Mouse (Mus musculus) spleen, postnatal 14 days (tissue): Measurements from ENCODE around the gene Mpp2.

Experiments
- DNase-seq, 2 experiments: peaks; one replicate each; pipeline ENCODE4 v3.0.0; 2021 to 2022; ENCODE audit warnings: low spot score in 2 of 2

Gene Mpp2

GRCm38 (mm10) chr11:102072729-102073128 lies 15.6 kb downstream of the Mpp2 start:
- no peak for DNase-seq

DNA sequence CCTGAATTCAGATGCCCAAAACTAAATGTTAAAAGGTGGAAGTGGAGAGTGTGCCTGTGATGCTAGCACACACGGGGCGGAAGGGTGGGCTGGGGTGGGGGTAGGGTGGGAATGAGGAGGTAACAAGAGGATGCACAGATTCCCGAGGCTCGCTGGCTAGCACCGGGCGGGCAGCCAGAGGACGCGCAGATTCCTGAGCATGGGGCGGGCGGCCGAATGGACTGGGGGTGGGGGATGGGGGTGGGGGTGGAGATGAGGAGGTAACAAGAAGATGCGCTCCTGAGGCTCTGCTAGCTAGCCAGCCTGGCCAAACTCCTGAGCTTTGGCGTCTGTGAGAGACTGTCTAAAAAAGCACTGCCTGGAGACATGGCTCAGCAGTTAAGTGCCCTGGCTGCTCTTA lies 17.9 kb downstream of the Mpp2 start:
- no peak for DNase-seq

DNA sequence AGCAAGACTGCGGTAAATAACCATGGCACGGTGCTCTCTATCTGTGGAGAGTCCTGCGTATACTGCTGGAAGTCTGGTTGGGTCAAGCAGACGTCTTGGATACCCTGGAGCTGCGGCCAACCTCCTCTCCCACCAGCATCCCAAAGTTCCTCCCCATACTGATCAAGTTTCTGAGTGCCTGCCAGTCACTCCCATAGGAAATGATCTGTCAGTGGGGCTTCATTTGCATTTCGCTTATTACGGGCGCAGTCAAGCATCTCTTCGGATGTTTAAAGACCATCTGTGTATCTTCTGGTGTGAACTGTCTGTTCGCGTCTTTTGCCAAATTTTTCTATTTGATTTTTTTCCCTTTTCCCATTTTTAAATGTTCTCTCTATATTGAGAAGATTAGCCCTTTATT lies 18.7 kb downstream of the Mpp2 start:
- no peak for DNase-seq

DNA sequence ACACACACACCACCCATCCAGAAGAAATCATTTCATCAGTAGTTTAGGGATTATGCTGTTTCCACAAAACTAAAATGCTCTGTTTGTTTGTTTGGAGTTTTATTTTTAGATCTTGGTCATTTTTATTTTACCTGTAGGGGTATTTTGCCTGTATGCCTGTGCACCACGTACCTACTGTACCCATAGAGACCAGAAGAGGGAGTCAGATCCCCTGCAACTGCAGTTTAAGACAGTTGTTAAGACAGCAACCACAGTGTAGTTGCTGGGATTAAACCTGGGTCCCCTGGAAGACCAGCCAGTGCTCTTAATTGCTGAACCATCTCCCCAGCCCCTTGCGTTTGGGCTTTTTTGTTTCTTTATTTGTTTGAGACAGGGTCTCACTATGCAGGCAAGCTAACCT lies 19.3 kb downstream of the Mpp2 start:
- no peak for DNase-seq

DNA sequence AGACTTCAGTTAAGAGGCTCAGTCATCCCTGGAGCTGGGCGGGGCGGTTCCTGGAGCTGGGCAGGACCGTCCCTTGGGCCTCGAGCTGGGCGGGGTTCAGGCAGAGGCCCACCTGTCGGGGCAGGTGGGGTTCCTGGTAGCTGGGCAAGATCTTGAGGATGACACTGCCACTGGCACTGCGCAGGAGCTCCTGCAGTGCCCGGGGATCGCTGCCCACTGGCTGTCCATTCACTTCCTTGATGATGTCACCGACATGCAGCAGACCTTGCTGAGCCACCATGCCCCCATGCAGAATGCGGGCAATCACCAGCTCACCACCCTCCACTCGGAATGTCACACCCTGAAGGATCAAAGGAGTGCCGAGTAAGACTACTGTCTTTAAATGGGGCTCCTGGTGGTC lies 25.2 kb downstream of the Mpp2 start:
- DNase-seq, result no peak

DNA sequence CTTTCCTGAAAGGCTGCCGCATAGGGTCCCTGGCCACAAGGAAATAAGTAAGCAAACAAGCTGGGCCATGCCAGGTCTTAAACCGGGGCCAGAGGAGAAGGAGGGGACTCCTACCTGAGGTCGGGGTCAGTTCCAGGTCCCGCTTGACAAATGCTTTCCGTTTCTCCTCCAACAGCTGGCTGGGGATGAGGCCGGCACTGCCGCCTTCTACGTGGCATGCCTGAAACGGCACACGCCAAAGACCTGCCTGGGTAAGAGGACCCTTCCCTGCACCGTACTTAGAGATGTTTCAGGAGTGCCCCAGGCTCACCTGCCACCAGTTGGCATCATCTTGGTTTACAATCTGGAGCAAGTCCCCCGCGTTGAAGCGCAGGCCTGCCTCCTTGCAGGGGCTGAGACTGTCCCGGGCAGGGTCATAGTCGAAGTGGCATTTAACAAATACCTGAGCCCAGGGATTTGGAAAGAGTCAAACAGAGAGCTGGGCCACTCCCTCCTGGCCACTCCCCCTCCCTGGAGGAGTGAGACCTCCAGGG lies 26.3 kb downstream of the Mpp2 start:
- DNase-seq, result no peak

- peak; percentile 42 to 67 for DNase-seq
Observed at GRCm38 (mm10) chr11:102061236-102061940, 26.9 kb downstream of the Mpp2 start.

DNA sequence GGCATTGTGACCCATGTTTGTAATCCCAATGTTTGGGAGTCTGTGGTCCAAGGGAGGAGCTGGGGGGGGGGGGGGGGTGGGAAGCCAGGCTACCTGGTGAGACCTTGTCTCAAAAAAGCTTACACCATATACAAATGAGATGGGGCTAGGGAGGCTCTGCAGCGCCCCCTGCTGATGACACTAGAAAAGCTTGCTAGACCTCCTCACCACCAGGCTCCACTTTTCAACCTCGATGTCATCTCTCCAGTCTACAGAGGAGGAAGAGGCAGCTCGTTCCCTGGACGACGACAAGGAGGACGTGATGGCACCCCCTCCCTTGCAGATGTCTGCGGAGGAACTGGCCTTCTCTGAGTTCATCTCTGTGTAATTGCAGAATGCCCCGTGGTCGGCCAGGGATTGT lies 34.5 kb downstream of the Mpp2 start:
- peak in 1 of 2 experiments; percentile 34 for DNase-seq

GRCm38 (mm10) chr11:102053183-102053582 lies 35.1 kb downstream of the Mpp2 start:
- no peak for DNase-seq

- DNase-seq, result no peak
Observed at GRCm38 (mm10) chr11:102052697-102053096, 35.6 kb downstream of the Mpp2 start.

DNA sequence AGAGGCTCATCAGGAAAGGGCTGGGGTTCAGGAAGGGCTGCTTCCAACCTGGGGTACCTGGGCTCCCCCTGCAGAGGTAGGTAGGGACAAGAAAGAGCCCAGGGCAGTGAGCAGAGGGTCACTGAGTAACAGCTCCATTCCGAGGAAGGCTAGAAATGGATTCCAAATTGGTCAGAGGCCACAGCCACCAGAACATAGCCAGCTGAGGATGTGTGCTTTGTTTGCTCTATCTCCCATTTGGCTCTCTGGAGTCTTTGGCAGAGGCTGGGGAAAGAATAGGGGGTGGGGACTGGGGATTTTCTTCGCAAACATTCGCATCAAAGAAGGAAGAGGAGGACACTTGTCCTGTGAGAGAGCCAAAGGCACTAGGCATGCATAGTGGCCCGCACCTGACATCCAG lies 36.4 kb downstream of the Mpp2 start:
- no peak for DNase-seq

GRCm38 (mm10) chr11:102051541-102051940 lies 36.8 kb downstream of the Mpp2 start:
- DNase-seq, result no peak

GRCm38 (mm10) chr11:102049875-102050482 lies 38.3 kb downstream of the Mpp2 start:
- no peak for DNase-seq

DNA sequence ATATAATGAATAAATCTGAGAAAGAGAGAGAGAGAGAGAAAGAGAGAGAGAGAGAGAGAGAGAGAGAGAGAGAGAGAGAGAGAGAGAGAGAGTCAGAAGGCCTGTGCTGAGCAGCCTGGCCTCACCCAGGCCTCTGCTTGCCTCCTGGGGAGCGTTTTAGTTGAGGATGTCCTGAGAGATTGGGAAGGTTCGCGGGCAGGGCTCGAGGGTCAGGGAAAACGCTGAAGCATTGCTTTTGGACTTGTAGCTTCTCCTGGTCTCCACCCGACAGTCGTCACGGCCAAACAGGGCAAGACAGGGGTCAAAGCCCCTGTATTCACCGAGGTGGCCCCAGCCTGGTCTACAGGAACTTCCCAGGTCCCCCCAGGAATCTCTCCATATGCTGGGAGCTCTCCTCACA lies 41.7 kb downstream of the Mpp2 start:
- DNase-seq, result no peak

- no peak for DNase-seq
Observed at GRCm38 (mm10) chr11:102044691-102045212, 43.6 kb downstream of the Mpp2 start.

- DNase-seq, result no peak
Observed at GRCm38 (mm10) chr11:102043381-102043780, 44.9 kb downstream of the Mpp2 start.

- no peak for DNase-seq
Observed at GRCm38 (mm10) chr11:102042971-102043370, 45.3 kb downstream of the Mpp2 start.

DNA sequence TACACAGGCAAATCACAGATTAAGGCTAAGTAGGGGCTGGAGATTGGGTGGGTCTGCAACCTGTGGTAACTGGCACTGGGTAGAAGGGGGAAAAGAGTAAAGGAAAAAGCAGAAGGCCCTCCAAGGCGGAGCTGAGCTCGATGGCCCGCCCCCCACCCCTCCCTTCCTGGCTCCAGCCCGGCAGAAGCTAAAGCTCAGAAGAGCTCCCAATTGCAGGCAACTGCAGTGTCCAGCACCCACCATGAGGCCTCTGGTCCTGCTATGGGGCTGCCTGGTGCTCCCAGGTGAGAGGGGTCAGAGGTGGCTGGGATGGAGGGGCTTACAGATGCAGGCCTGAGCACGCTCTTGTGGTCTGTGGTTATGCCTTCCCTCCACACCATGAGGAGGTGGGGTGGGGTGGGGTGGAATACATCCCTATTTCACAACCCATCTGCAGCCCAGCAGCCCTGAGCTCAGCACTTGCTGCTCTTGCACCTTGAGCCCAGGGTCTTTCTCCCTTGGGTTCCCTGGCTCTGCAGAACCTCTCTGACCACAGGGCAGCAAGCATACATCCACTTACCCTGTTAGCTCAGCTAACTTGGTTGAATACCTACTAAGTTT lies 46.9 kb downstream of the Mpp2 start, which contains the start of gene Cd300lg:
Cd300lg (plus strand) TSS at position 160 of the 600 bp plus-strand sequence.
- DNase-seq, result no peak

GRCm38 (mm10) chr11:102040646-102041045 lies 47.7 kb downstream of the Mpp2 start:
- DNase-seq, result no peak

DNA sequence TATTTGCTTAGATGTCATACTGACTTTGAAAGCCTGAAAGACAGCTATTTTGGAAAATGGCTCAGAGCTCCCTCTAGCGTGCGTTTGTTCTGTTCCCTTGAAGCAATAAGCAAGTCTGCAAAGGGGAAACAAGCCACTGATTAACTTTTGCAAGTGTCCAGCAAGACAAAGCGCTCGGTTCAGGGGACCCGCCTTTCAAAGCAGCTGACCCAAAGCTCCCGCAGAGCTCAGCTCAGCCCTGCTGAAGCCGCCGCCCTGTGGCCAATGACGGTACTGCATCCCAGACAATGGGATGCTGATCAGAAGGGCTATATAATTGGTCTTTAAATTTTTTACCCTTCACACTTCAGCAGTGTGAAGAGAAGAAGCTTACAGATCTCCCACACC lies 48.2 kb downstream of the Mpp2 start:
- DNase-seq, result peak; percentile 48 to 70

DNA sequence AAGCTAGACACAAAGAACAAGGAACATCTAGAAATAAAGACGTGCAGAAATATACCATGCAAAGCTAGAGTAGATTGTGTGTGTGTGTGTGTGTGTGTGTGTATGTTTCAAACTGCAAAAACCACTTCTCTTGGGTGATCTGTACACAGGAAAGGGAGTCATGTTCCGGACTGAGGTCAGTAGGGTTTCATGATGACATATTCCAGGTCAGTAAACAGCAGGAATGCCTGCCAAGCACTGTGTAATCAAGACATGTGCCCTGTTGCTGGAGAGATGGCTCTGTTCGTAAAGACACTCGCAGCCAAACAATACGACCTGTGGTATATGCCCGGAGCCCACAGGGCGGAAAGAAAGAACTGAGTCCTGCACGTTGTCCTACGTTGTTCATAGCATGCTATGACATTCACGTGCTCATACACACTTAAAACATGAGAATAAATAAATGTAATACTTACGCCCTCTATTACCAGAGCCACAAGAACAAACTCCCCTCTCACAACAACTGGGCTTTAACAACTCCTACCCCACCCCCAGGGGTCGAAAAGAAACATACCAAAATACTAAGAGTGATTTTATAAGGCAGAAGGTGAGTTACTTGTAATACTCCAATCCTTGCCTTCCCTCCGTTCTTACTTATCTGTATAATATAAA lies 48.7 kb downstream of the Mpp2 start:
- DNase-seq, result no peak

- DNase-seq, result no peak
Observed at GRCm38 (mm10) chr11:102037789-102038188, 50.5 kb downstream of the Mpp2 start.
